Mouse (Mus musculus): ENCODE measurements around the gene Tmem9b. TPM values are rescaled to one million over a fixed set of nuclear protein-coding genes. Genes with fewer than 3 reads are reported as not detected.

Gene Tmem9b
- polyA plus RNA-seq, 1 experiment = 45.3 TPM

DNA sequence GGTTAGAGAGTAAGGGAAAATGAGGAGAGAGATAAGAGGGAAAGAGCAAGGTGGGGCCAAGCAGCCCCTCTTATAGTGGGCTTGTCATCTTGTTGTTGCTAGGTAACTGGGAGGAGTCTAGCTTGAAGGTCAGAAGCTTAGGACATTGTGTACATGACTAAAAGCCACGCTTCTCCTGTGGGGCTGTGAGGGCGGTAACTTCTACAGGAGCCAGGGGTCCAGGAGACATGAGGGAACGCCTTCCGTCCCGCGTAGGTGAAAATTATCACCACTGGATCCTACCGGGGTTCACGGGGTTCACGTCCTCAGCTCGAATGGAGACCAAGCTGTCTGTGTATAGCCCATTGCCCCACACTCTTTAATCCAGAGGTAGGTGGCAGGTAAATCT lies 57.3 kb downstream of the Tmem9b start:
- no peaks in the 10 kb centered on the region for H3K4me1 ChIP-seq (replicated peaks; ENCODE audit: control insufficient read depth, insufficient read depth, low read length)
- H3K27ac ChIP-seq (ENCODE audit: control insufficient read depth, insufficient read depth, low read length) = no peak overlapping the region
- H3K27me3 ChIP-seq (ENCODE audit: control insufficient read depth, insufficient read depth, low read length) = no peaks in the 10 kb centered on the region
- TF ChIP-seq POLR2A (IDR thresholded peaks at IDR 0.05; ENCODE audit: control insufficient read depth, extremely low read depth, insufficient read depth, low read length, poor library complexity) = no peak
- TF ChIP-seq CTCF (IDR thresholded peaks at IDR 0.05; ENCODE audit: borderline replicate concordance, control insufficient read depth, extremely low read depth, insufficient read depth, low read length, poor library complexity) = no peak
- H3K4me3 ChIP-seq (ENCODE audit: control insufficient read depth, insufficient read depth, low read length) = no peak overlapping the region
- 96% methylated on average over 10 of the region's 10 CpGs for WGBS
- H3K36me3 ChIP-seq (ENCODE audit: control insufficient read depth, insufficient read depth, low read length) = no peaks in the 10 kb centered on the region
- no peak for DNase-seq

DNA sequence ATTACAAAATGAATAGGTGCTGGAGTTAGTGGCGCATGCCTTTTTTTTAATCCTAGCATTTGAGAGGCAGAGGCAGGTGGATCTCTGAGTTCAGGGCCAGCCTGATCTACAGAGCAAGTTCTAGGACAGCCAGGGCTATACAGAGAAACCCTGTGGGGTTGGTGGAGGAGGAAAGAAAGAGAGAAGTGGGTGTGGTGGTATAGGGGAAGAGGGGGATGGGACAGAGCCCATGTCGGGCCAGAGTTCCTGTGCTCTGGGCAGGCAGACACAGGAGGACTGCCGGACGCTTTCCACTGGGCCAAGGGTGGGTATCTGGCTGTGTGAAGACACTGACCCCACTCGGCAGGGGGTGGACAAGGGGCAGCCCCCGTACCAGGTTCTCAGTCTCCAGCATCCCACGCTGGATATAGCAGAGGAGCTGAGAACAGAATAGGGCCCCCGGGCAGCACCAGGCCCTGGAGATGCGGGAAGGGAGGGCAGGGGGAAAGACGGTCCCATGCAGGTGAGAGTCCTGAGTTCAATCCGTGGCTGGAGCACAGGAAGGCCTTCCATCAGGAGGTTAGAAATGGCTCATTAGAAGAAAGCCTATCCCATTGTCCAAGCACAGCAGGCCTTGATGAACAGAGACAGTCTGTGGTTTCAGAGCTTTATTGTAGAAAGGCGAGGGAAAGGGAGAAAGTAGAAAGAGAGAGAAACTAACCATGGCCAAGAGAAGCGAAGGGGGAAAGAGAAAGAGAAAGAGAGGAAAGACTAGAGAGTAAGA lies 57.9 kb downstream of the Tmem9b start:
- WGBS = 89% methylated on average over 13 of the region's 13 CpGs
- H3K36me3 ChIP-seq (ENCODE audit: control insufficient read depth, insufficient read depth, low read length) = no peaks in the 10 kb centered on the region
- H3K4me3 ChIP-seq (ENCODE audit: control insufficient read depth, insufficient read depth, low read length) = no peak overlapping the region
- TF ChIP-seq POLR2A (IDR thresholded peaks at IDR 0.05; ENCODE audit: control insufficient read depth, extremely low read depth, insufficient read depth, low read length, poor library complexity) (no peak), CTCF (IDR thresholded peaks at IDR 0.05; ENCODE audit: borderline replicate concordance, control insufficient read depth, extremely low read depth, insufficient read depth, low read length, poor library complexity) (no peak)
- H3K27me3 ChIP-seq (ENCODE audit: control insufficient read depth, insufficient read depth, low read length) = no peaks in the 10 kb centered on the region
- no peak overlapping the region for H3K27ac ChIP-seq (ENCODE audit: control insufficient read depth, insufficient read depth, low read length)
- DNase-seq = no peak
- H3K4me1 ChIP-seq (replicated peaks; ENCODE audit: control insufficient read depth, insufficient read depth, low read length) = no peaks in the 10 kb centered on the region

DNA sequence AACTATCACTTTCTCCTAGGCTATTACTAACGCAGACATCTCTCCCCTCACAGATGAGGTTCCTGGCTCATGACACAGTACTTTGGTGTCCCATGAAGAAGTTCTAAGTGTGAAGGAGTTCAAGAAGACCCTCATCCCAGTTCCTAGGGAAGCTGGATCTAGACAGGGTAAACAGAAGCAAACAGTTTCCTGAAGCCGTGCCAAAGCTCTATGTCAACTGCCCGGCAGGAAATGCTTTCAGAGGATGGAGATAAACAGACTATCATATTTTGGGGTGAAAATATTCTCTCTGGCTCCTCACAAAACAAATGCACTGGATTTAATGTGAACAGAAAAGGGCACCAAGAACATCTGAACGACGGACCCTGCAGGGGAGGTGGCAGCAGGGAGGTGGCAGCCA lies 61.7 kb downstream of the Tmem9b start:
- H3K4me1 ChIP-seq (replicated peaks; ENCODE audit: control insufficient read depth, insufficient read depth, low read length) = no peaks in the 10 kb centered on the region
- no peak overlapping the region for H3K27ac ChIP-seq (ENCODE audit: control insufficient read depth, insufficient read depth, low read length)
- H3K36me3 ChIP-seq (ENCODE audit: control insufficient read depth, insufficient read depth, low read length) = no peaks in the 10 kb centered on the region
- 92% methylated on average over 5 of the region's 5 CpGs for WGBS
- no peak for DNase-seq
- H3K4me3 ChIP-seq (ENCODE audit: control insufficient read depth, insufficient read depth, low read length) = no peak overlapping the region
- TF ChIP-seq CTCF (IDR thresholded peaks at IDR 0.05; ENCODE audit: borderline replicate concordance, control insufficient read depth, extremely low read depth, insufficient read depth, low read length, poor library complexity) (no peak), POLR2A (IDR thresholded peaks at IDR 0.05; ENCODE audit: control insufficient read depth, extremely low read depth, insufficient read depth, low read length, poor library complexity) (no peak)
- H3K27me3 ChIP-seq (ENCODE audit: control insufficient read depth, insufficient read depth, low read length) = no peaks in the 10 kb centered on the region

DNA sequence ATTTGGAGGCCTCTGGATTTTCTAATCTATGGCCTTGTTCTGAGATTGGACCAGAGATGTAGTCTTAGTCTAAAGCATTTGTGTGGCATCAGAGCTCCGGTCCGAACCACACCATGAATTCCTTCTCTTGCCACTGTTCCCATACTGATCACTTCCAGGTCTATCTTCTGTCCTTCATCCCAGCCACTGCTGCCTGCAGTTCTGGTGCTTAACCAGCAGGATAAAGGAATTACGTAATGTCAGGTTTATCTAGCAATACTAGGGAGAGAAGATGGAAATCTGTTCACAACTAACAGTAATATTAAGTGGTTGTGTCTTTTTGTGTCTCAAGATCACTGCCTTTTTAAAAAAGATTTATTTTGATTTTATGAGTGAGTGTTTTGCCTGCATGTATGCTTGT lies 62.6 kb downstream of the Tmem9b start:
- Histone ChIP-seq H3K36me3 (ENCODE audit: control insufficient read depth, insufficient read depth, low read length) (no peaks in the 10 kb centered on the region), H3K27ac (ENCODE audit: control insufficient read depth, insufficient read depth, low read length) (no peak overlapping the region), H3K27me3 (ENCODE audit: control insufficient read depth, insufficient read depth, low read length) (no peaks in the 10 kb centered on the region), H3K4me3 (ENCODE audit: control insufficient read depth, insufficient read depth, low read length) (no peak overlapping the region), H3K4me1 (replicated peaks; ENCODE audit: control insufficient read depth, insufficient read depth, low read length) (no peaks in the 10 kb centered on the region)
- WGBS = 97% methylated on average over 3 of the region's 3 CpGs
- no peak for DNase-seq
- TF ChIP-seq CTCF (IDR thresholded peaks at IDR 0.05; ENCODE audit: borderline replicate concordance, control insufficient read depth, extremely low read depth, insufficient read depth, low read length, poor library complexity) = no peak
- TF ChIP-seq POLR2A (IDR thresholded peaks at IDR 0.05; ENCODE audit: control insufficient read depth, extremely low read depth, insufficient read depth, low read length, poor library complexity) = no peak

DNA sequence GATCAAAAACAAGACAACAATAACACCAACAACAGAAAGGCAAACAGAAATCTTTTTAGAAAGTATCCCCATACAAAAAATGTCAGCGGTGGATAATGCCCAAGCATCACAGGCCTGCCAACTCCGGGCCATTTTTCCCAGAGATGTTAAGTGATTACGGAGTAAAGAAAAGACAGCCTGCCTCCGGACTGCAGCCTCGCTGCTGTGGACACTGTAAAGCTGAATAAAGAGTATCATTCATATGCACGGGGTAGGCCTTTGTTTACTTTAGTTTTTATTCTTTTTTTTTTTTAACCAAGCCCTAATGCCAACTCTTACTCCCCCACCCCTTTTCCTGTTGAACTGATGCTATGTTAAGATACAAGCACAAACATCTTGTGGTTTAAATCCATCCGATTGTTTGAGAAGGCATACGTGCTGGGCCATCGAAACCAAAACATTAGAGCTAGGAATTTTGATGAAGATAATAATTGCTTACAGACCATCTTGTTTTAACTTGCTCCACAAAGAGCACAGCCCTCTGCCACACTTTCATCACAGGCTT lies 66.0 kb downstream of the Tmem9b start:
- no peak overlapping the region for H3K4me3 ChIP-seq (ENCODE audit: control insufficient read depth, insufficient read depth, low read length)

More for the DNA sequence above, 66.0 kb downstream of the Tmem9b start:
- Histone ChIP-seq H3K27me3 (ENCODE audit: control insufficient read depth, insufficient read depth, low read length) (no peaks in the 10 kb centered on the region), H3K4me1 (replicated peaks; ENCODE audit: control insufficient read depth, insufficient read depth, low read length) (no peaks in the 10 kb centered on the region), H3K36me3 (ENCODE audit: control insufficient read depth, insufficient read depth, low read length) (no peaks in the 10 kb centered on the region), H3K27ac (ENCODE audit: control insufficient read depth, insufficient read depth, low read length) (no peak overlapping the region)
- 69% methylated on average over 9 of the region's 9 CpGs for WGBS
- TF ChIP-seq POLR2A (IDR thresholded peaks at IDR 0.05; ENCODE audit: control insufficient read depth, extremely low read depth, insufficient read depth, low read length, poor library complexity) (no peak), CTCF (IDR thresholded peaks at IDR 0.05; ENCODE audit: borderline replicate concordance, control insufficient read depth, extremely low read depth, insufficient read depth, low read length, poor library complexity) (no peak)
- no peak for DNase-seq

Other genes starting within 250 kb of the Tmem9b start
- gene Trim66, start 244.7 kb downstream of the Tmem9b start, polyA plus RNA-seq (2012; rRNA removed) = 0.48 and 0.49 TPM in 2 replicates
- gene Rpl27a, start 233.7 kb downstream of the Tmem9b start, polyA plus RNA-seq (2012; rRNA removed) = 429 and 436 TPM in 2 replicates
- gene St5, start 49.3 kb downstream of the Tmem9b start, polyA plus RNA-seq (2012; rRNA removed) = 20.8 and 21.7 TPM in 2 replicates
- gene Akip1, start 49.2 kb downstream of the Tmem9b start, polyA plus RNA-seq (2012; rRNA removed) = 13.8 and 14.6 TPM in 2 replicates
- gene BC051019, start 29.0 kb downstream of the Tmem9b start, polyA plus RNA-seq (2012; rRNA removed) = 0.20 and 0.43 TPM in 2 replicates
- 0.70 and 1.1 TPM in 2 replicates for gene Ascl3, start 21.1 kb downstream of the Tmem9b start, polyA plus RNA-seq (2012; rRNA removed)
- 0.08 and 0.29 TPM in 2 replicates for gene Nrip3, start 29.1 kb upstream of the Tmem9b start, polyA plus RNA-seq (2012; rRNA removed)
- gene Scube2, start 112.8 kb upstream of the Tmem9b start, polyA plus RNA-seq (2012; rRNA removed) = 0.06 and 0.34 TPM in 2 replicates
- 35.0 and 44.0 TPM in 2 replicates for gene Dennd5a, start 207.6 kb upstream of the Tmem9b start, polyA plus RNA-seq (2012; rRNA removed)
- 17.4 and 19.9 TPM in 2 replicates for gene Tmem41b, start 234.1 kb upstream of the Tmem9b start, polyA plus RNA-seq (2012; rRNA removed)

Measured in thymus, adult 2 months (tissue).